ENCODE assay signal across 8 mouse cellular contexts in the genomic region with DNA sequence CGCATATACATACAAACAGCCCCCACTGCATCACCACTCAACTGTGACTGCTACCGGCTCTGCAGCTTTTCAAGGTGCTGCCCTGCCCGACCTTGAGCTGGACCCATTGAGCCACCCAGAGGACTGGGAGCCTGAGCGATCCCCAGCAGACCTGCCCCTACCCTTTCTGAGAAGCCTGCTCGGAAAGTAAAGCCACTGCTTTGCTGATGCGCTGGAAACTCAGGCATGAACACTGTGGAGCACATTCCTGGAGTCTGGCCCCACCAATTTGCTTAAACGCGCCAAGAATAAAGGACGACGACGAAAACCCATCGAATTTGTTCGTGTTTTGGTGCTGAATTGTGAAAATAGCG. TPM values are rescaled to one million over a fixed set of nuclear protein-coding genes. Genes with fewer than 3 reads are reported as not detected.
DNase-seq lines count a peak whose midpoint lies in the region; ATAC-seq and TF ChIP-seq lines count a peak whose summit lies in the region.

No protein-coding gene starts in this region.

- DNase-seq in thymus, adult 2 months: no peak
- no peak for DNase-seq in thymus, adult 18-20 months
- DNase-seq in kidney, postnatal 10 days: peak; percentile 62
- no peak for DNase-seq in left cerebral cortex, adult 11 months (ENCODE audit: low spot score)
- DNase-seq in thymus, postnatal 25 days: no peak
- no peak for DNase-seq in spleen, postnatal 4 days (ENCODE audit: low spot score in 2 of 2)

- H3K27me3 ChIP-seq in thymus, adult 2 months (ENCODE audit: control insufficient read depth, insufficient read depth, low read length): no peaks in the 10 kb centered on the region
- peaks cover 23% of the 10 kb centered on the region for H3K27me3 ChIP-seq in forebrain, embryonic 16.5 days (replicated peaks; ENCODE audit: control insufficient read depth, insufficient read depth, low read length)
- peaks cover 45% of the 10 kb centered on the region for H3K27me3 ChIP-seq in neural tube, embryonic 12.5 days (replicated peaks)

- 3% methylated on average over 14 of the region's 14 CpGs for WGBS in thymus, adult 2 months
- under 1% methylated on average over 14 of the region's 14 CpGs for WGBS in forebrain, embryonic 16.5 days
- WGBS in neural tube, embryonic 12.5 days: 0% methylated on average over 14 of the region's 14 CpGs

- peak overlapping the region; percentile 44 for H3K9ac ChIP-seq in forebrain, embryonic 16.5 days (replicated peaks; ENCODE audit: low read depth, low read length)
- no peak overlapping the region for H3K9ac ChIP-seq in neural tube, embryonic 12.5 days

- no peak for ATAC-seq in forebrain, embryonic 16.5 days
- no peak for ATAC-seq in neural tube, embryonic 12.5 days (ENCODE audit: low FRiP score, low read depth)

- TF ChIP-seq CTCF in thymus, adult 2 months (IDR thresholded peaks at IDR 0.05; ENCODE audit: borderline replicate concordance, control insufficient read depth, extremely low read depth, insufficient read depth, low read length, poor library complexity): no peak

- H3K4me3 ChIP-seq in thymus, adult 2 months (ENCODE audit: control insufficient read depth, insufficient read depth, low read length): peak overlapping the region; percentile 93
- H3K4me3 ChIP-seq in forebrain, embryonic 16.5 days (replicated peaks; ENCODE audit: low read length): peak overlapping the region; percentile 80
- H3K4me3 ChIP-seq in neural tube, embryonic 12.5 days: peak overlapping the region; percentile 72

- H3K4me1 ChIP-seq in thymus, adult 2 months (replicated peaks; ENCODE audit: control insufficient read depth, insufficient read depth, low read length): peaks cover 27% of the 10 kb centered on the region
- peaks cover 26% of the 10 kb centered on the region for H3K4me1 ChIP-seq in forebrain, embryonic 16.5 days (replicated peaks; ENCODE audit: control insufficient read depth, insufficient read depth, low read length)
- peaks cover 40% of the 10 kb centered on the region for H3K4me1 ChIP-seq in neural tube, embryonic 12.5 days

- H3K27ac ChIP-seq in thymus, adult 2 months (ENCODE audit: control insufficient read depth, insufficient read depth, low read length): no peak overlapping the region
- no peak overlapping the region for H3K27ac ChIP-seq in forebrain, embryonic 16.5 days (ENCODE audit: low read length)
- H3K27ac ChIP-seq in neural tube, embryonic 12.5 days: no peak overlapping the region

- no peaks in the 10 kb centered on the region for H3K9me3 ChIP-seq in forebrain, embryonic 16.5 days (ENCODE audit: control insufficient read depth, low read length)
- H3K9me3 ChIP-seq in neural tube, embryonic 12.5 days: no peaks in the 10 kb centered on the region

- TF ChIP-seq POLR2A in thymus, adult 2 months (IDR thresholded peaks at IDR 0.05; ENCODE audit: control insufficient read depth, extremely low read depth, insufficient read depth, low read length, poor library complexity): no peak

- no peaks in the 10 kb centered on the region for H3K36me3 ChIP-seq in thymus, adult 2 months (ENCODE audit: control insufficient read depth, insufficient read depth, low read length)
- no peaks in the 10 kb centered on the region for H3K36me3 ChIP-seq in forebrain, embryonic 16.5 days (ENCODE audit: control insufficient read depth, insufficient read depth)
- 0 out of 2 replicates have a peak, but pooled peaks cover 3% of the 10 kb centered on the region for H3K36me3 ChIP-seq in neural tube, embryonic 12.5 days

- peak overlapping the region; percentile 90 for H3K4me2 ChIP-seq in forebrain, embryonic 16.5 days (ENCODE audit: low read length)
- H3K4me2 ChIP-seq in neural tube, embryonic 12.5 days (replicated peaks): peak overlapping the region; percentile 100

RNA-seq across cellular contexts. Expression of a gene that starts 0.5 kb away (rescaled TPM):
- polyA plus RNA-seq in thymus, adult 2 months (2012; rRNA removed): 33.8 and 41.5 TPM in 2 replicates
- 2.9 and 3.6 TPM in 2 replicates for polyA plus RNA-seq in forebrain, embryonic 16.5 days (2015; fragmentation: Nextera tagmentation; extraction: Ambion mirVana)
- 7.2 and 7.6 TPM in 2 replicates for polyA plus RNA-seq in neural tube, embryonic 12.5 days (2016; fragmentation: Nextera tagmentation; extraction: Ambion mirVana)

RNA-seq across cellular contexts. Expression of a gene that starts 12.1 kb away (rescaled TPM):
- polyA plus RNA-seq in thymus, adult 2 months (2012; rRNA removed): 9.6 and 11.4 TPM in 2 replicates
- 20.5 and 21.8 TPM in 2 replicates for polyA plus RNA-seq in forebrain, embryonic 16.5 days (2015; fragmentation: Nextera tagmentation; extraction: Ambion mirVana)
- 30.5 and 31.3 TPM in 2 replicates for polyA plus RNA-seq in neural tube, embryonic 12.5 days (2016; fragmentation: Nextera tagmentation; extraction: Ambion mirVana)

RNA-seq across cellular contexts. Expression of a gene that starts 19.3 kb away (rescaled TPM):
- polyA plus RNA-seq in thymus, adult 2 months (2012; rRNA removed): 71.0 and 72.0 TPM in 2 replicates
- 32.7 and 42.7 TPM in 2 replicates for polyA plus RNA-seq in forebrain, embryonic 16.5 days (2015; fragmentation: Nextera tagmentation; extraction: Ambion mirVana)
- 32.2 and 36.2 TPM in 2 replicates for polyA plus RNA-seq in neural tube, embryonic 12.5 days (2016; fragmentation: Nextera tagmentation; extraction: Ambion mirVana)

RNA-seq across cellular contexts. Expression of a gene that starts 19.3 kb away (rescaled TPM):
- polyA plus RNA-seq in thymus, adult 2 months (2012; rRNA removed): 27.4 and 31.2 TPM in 2 replicates
- 23.4 and 25.4 TPM in 2 replicates for polyA plus RNA-seq in forebrain, embryonic 16.5 days (2015; fragmentation: Nextera tagmentation; extraction: Ambion mirVana)
- 17.8 and 20.4 TPM in 2 replicates for polyA plus RNA-seq in neural tube, embryonic 12.5 days (2016; fragmentation: Nextera tagmentation; extraction: Ambion mirVana)

RNA-seq across cellular contexts. Expression of a gene that starts 30.2 kb away (rescaled TPM):
- polyA plus RNA-seq in thymus, adult 2 months (2012; rRNA removed): 0.34 and 0.40 TPM in 2 replicates
- polyA plus RNA-seq in forebrain, embryonic 16.5 days (2015; fragmentation: Nextera tagmentation; extraction: Ambion mirVana): 0.97 and 1.6 TPM in 2 replicates
- polyA plus RNA-seq in neural tube, embryonic 12.5 days (2016; fragmentation: Nextera tagmentation; extraction: Ambion mirVana): 1.2 and 1.4 TPM in 2 replicates
